Mouse (Mus musculus) bone marrow, adult 2 months (tissue): Measurements from ENCODE around the gene Adipor1.
A peak's percentile ranks its signal among the peaks of the same experiment; 100 is the strongest.

Experiments
- CTCF ChIP-seq: fragments of 200-500 bp; IDR thresholded peaks from 2 replicates; pipeline ENCODE4 v1.5.1; 2011; ENCODE audit warnings: low read length, control low read depth; ENCODE audit not compliant: control insufficient read depth, insufficient read depth
- POLR2A ChIP-seq: fragments of 200-500 bp; IDR thresholded peaks from 2 replicates; pipeline ENCODE4 v1.6.1; 2011; ENCODE audit warnings: low read depth, mild to moderate bottlenecking, control low read depth, low read length, borderline replicate concordance; ENCODE audit not compliant: control insufficient read depth

DNA sequence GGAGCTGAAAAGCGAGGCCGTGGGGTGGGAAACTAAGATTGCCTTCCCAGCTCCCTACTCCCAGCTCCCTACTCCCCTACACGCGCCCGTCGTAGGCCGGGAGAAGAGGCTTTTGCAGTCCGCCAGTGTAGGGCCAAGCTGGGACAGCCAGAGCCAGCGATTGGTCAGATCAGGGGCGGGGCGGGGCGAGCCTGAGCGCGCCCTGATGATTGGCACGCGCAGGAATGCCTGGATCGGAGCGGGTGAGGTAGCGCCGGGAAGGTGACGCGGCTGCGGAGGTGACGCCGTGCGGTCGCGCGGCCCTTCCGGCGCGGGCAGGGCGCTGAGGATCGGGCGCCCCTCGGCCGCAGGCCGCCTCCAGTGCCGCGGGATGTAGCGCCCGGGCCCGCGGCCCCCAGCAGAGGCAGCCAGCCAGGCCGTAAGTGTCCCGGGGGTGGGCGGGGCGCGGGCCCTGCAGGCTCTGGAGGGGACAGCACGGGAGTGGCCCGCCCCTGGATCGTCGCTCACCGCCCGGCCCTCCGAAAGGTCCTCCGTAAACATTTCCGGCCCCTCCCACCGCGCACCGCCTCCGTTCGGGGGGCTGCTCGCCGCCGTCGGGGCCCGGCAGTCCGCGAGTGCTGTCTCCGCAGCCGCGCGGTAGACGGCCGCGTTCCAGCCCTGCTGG lies at the start of gene Adipor1:
- TF ChIP-seq CTCF (no peak), POLR2A (peak; percentile 87; the same call in 1 of the 2 replicates)
